Mouse (Mus musculus): Measurements from ENCODE around the gene Gm11595. TPM values are rescaled to one million over a fixed set of nuclear protein-coding genes. Genes with fewer than 3 reads are reported as not detected.

Gene Gm11595
- not detected in 2 replicates for polyA plus RNA-seq (2012; ENCODE audit: low replicate concordance)

DNA sequence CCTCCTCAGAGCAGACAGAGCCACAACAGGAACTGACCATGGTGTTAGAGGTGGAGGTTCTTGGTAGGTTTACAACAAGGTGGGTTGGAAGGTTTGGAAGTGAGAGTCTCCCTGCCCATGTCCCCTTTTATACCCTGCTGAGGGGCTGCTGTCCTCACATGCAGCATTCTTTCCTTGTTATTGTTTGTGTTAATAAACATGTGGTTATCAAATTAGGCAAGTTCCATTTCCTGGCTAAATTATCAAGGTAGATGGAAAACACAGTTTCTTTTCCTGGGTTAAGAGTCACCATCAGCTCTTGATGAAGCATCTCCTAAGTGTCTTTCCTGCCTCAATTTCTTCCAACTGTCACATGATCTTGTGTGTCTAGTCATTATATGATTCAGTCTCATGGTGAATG is at the start of gene Gm11595:
Gene Gm11595 (minus strand): TSS at position 101 of the 400 bp plus-strand sequence.

DNA sequence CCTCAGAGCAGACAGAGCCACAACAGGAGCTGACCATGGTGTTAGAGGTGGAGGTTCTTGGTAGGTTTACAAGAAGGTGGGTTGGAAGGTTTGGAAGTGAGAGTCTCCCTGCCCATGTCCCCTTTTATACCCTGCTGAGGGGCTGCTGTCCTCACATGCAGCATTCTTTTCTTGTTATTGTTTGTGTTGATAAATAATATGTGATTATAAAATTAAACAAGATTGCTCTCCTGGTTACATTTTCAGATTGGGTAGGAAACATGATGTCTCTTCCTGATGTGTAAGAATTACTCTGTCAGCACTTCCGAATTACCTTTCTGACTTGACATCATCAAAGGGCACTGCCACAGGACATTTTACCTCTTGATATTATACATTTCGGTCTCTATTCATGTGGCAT is 42.9 kb upstream of the Gm11595 start, which contains the start of gene Gm11564:
Gene Gm11564 (minus strand): TSS at position 101 of the 400 bp plus-strand sequence.

DNA sequence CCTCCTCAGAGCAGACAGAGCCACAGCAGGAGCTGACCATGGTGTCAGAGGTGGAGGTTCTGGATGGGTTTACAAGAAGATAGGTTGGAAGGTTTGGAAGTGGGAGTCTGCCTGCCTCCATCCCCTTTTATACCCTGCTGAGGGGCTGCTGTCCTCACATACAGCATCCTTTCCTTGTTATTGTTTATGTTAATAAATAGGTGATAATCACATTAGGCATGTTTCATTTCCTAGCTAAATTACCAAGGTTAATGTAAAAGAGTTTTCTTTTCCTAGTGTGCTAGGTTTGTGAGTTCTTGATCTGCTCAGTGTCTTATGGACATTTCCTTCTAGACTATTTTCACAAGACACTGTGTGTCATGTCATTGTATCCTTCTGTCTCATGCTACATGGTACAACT is 37.1 kb upstream of the Gm11595 start, which contains the start of gene Krtap4-13:
Gene Krtap4-13 (minus strand): TSS at position 101 of the 400 bp plus-strand sequence.

DNA sequence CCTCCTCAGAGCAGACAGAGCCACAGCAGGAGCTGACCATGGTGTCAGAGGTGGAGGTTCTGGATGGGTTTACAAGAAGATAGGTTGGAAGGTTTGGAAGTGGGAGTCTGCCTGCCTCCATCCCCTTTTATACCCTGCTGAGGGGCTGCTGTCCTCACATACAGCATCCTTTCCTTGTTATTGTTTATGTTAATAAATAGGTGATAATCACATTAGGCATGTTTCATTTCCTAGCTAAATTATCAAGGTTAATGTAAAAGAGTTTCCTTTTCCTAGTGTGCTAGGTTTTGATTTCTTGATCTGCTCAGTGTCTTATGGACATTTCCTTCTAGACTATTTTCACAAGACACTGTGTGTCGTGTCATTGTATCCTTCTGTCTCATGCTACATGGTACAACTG is 31.6 kb upstream of the Gm11595 start, which contains the start of gene Gm11554:
Gene Gm11554 (minus strand): TSS at position 101 of the 400 bp plus-strand sequence.

DNA sequence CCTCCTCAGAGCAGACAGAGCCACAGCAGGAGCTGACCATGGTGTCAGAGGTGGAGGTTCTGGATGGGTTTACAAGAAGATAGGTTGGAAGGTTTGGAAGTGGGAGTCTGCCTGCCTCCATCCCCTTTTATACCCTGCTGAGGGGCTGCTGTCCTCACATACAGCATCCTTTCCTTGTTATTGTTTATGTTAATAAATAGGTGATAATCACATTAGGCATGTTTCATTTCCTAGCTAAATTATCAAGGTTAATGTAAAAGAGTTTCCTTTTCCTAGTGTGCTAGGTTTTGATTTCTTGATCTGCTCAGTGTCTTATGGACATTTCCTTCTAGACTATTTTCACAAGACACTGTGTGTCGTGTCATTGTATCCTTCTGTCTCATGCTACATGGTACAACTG is 26.1 kb upstream of the Gm11595 start, which contains the start of gene Gm11569:
Gene Gm11569 (minus strand): TSS at position 101 of the 400 bp plus-strand sequence.

DNA sequence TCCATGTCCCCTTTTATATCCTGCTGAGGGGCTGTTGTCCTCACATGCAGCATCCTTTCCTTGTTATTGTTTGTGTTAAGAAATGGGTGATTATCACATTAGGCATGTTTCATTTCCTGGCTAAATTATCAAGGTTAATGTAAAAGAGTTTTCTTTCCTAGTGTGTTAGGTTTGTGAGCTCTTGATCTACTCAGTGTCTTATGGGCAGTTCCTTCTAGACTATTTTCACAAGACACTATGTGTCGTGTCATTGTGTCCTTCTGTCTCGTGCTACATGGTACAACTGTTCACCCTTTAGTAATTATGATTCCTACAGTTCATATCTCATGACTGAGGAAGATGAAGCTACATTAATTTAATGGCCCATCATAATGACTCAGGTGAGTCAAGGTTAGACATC is 20.7 kb upstream of the Gm11595 start, which contains the start of gene Gm11596:
Gene Gm11596 (minus strand): TSS at position 101 of the 400 bp plus-strand sequence.

DNA sequence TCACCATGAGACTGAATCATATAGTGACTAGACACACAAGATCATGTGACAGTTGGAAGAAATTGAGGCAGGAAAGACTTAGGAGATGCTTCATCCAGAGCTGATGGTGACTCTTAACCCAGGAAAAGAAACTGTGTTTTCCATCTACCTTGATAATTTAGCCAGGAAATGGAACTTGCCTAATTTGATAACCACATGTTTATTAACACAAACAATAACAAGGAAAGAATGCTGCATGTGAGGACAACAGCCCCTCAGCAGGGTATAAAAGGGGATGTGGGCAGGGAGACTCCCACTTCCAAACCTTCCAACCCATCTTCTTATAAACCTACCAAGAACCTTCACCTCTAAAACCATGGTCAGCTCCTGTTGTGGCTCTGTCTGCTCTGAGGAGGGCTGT is 12.2 kb upstream of the Gm11595 start, which contains the start of gene Krtap4-9:
Gene Krtap4-9 (plus strand): TSS at position 301 of the 400 bp plus-strand sequence.

DNA sequence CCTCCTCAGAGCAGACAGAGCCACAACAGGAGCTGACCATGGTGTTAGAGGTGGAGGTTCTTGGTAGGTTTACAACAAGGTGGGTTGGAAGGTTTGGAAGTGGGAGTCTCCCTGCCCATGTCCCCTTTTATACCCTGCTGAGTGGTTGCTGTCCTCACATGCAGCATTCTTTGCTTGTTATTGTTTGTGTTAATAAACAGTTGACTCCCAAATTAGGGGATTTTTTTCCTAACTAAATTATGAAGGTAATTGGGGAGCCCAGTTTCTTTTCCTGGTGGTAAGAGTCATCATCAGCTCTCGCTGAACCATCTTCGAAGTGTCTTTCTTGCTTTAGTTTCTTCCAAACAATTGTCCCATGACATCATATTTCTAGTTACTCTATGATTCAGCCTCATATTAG is 7.9 kb upstream of the Gm11595 start, which contains the start of gene Krtap4-8:
Gene Krtap4-8 (minus strand): TSS at position 101 of the 400 bp plus-strand sequence.

DNA sequence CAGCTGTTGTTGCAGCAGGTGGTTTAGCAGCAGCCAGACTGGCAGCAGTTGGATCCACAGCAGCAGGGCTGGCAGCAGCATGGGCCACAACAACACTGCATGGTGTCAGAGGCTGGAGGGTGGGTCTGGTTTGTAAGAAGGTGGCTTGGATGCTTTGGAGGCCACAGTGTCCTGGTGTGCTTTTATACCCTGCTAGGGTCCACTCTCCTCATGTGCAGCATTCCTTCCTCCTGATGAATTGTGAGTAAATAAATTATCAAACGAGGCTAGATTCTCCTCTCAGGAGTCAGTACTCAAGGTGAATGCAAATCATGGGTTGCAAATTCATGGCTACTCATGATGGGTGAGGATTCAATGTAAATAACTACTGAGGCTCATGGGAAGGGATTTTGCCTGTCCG is 38.5 kb downstream of the Gm11595 start, which contains the start of gene Gm14180:
Gene Gm14180 (minus strand): TSS at position 101 of the 400 bp plus-strand sequence.

Other genes starting within 250 kb of the Gm11595 start
- gene Krt40, start 229.8 kb downstream of the Gm11595 start, polyA plus RNA-seq (2012; ENCODE audit: low replicate concordance), result not detected in 2 replicates
- gene Krtap3-3, start 222.0 kb downstream of the Gm11595 start, polyA plus RNA-seq (2012; ENCODE audit: low replicate concordance), result not detected in 2 replicates
- not detected in 2 replicates for gene Krtap3-2, start 216.1 kb downstream of the Gm11595 start, polyA plus RNA-seq (2012; ENCODE audit: low replicate concordance)
- not detected in 2 replicates for gene Gm11939, start 213.4 kb downstream of the Gm11595 start, polyA plus RNA-seq (2012; ENCODE audit: low replicate concordance)
- gene Krtap3-1, start 206.3 kb downstream of the Gm11595 start, polyA plus RNA-seq (2012; ENCODE audit: low replicate concordance), result not detected in 2 replicates
- not detected in 2 replicates for gene Krtap1-5, start 191.9 kb downstream of the Gm11595 start, polyA plus RNA-seq (2012; ENCODE audit: low replicate concordance)
- not detected in 2 replicates for gene Krtap1-4, start 189.3 kb downstream of the Gm11595 start, polyA plus RNA-seq (2012; ENCODE audit: low replicate concordance)
- gene Krtap1-3, start 181.6 kb downstream of the Gm11595 start, polyA plus RNA-seq (2012; ENCODE audit: low replicate concordance), result not detected in 2 replicates
- not detected in 2 replicates for gene Krtap9-3, start 174.8 kb downstream of the Gm11595 start, polyA plus RNA-seq (2012; ENCODE audit: low replicate concordance)
- gene Gm11938, start 169.6 kb downstream of the Gm11595 start, polyA plus RNA-seq (2012; ENCODE audit: low replicate concordance), result not detected in 2 replicates
- gene Gm11937, start 162.7 kb downstream of the Gm11595 start, polyA plus RNA-seq (2012; ENCODE audit: low replicate concordance), result not detected in 2 replicates
- gene Krtap2-4, start 158.1 kb downstream of the Gm11595 start, polyA plus RNA-seq (2012; ENCODE audit: low replicate concordance), result not detected in 2 replicates
- gene Gm11562, start 152.5 kb downstream of the Gm11595 start, polyA plus RNA-seq (2012; ENCODE audit: low replicate concordance), result not detected in 2 replicates
- not detected in 2 replicates for gene Krtap4-1, start 144.7 kb downstream of the Gm11595 start, polyA plus RNA-seq (2012; ENCODE audit: low replicate concordance)
- gene Krtap4-2, start 137.8 kb downstream of the Gm11595 start, polyA plus RNA-seq (2012; ENCODE audit: low replicate concordance), result not detected in 2 replicates
- gene Krtap4-7, start 128.8 kb downstream of the Gm11595 start, polyA plus RNA-seq (2012; ENCODE audit: low replicate concordance), result not detected in 2 replicates
- not detected in 2 replicates for gene Gm11555, start 122.7 kb downstream of the Gm11595 start, polyA plus RNA-seq (2012; ENCODE audit: low replicate concordance)
- not detected in 2 replicates for gene Gm11563, start 114.0 kb downstream of the Gm11595 start, polyA plus RNA-seq (2012; ENCODE audit: low replicate concordance)
- not detected in 2 replicates for gene Krtap4-6, start 107.0 kb downstream of the Gm11595 start, polyA plus RNA-seq (2012; ENCODE audit: low replicate concordance)
- gene Gm14190, start 82.2 kb downstream of the Gm11595 start, polyA plus RNA-seq (2012; ENCODE audit: low replicate concordance), result not detected in 2 replicates
- gene Gm14180, start 38.6 kb downstream of the Gm11595 start, polyA plus RNA-seq (2012; ENCODE audit: low replicate concordance), result not detected in 2 replicates
- not detected in 2 replicates for gene Krtap4-8, start 7.8 kb upstream of the Gm11595 start, polyA plus RNA-seq (2012; ENCODE audit: low replicate concordance)
- not detected in 2 replicates for gene Krtap4-9, start 12.3 kb upstream of the Gm11595 start, polyA plus RNA-seq (2012; ENCODE audit: low replicate concordance)
- gene Gm11596, start 20.6 kb upstream of the Gm11595 start, polyA plus RNA-seq (2012; ENCODE audit: low replicate concordance), result not detected in 2 replicates
- gene Gm11569, start 26.0 kb upstream of the Gm11595 start, polyA plus RNA-seq (2012; ENCODE audit: low replicate concordance), result 0.86 TPM in 1 of 2 replicates, not detected in the other
- gene Gm11554, start 31.5 kb upstream of the Gm11595 start, polyA plus RNA-seq (2012; ENCODE audit: low replicate concordance), result not detected in 2 replicates
- gene Krtap4-13, start 37.0 kb upstream of the Gm11595 start, polyA plus RNA-seq (2012; ENCODE audit: low replicate concordance), result not detected in 2 replicates
- gene Gm11564, start 42.8 kb upstream of the Gm11595 start, polyA plus RNA-seq (2012; ENCODE audit: low replicate concordance), result not detected in 2 replicates
- not detected in 2 replicates for gene 2300003K06Rik, start 65.2 kb upstream of the Gm11595 start, polyA plus RNA-seq (2012; ENCODE audit: low replicate concordance)
- gene Krtap4-16, start 78.7 kb upstream of the Gm11595 start, polyA plus RNA-seq (2012; ENCODE audit: low replicate concordance), result not detected in 2 replicates
- gene Gm11568, start 85.0 kb upstream of the Gm11595 start, polyA plus RNA-seq (2012; ENCODE audit: low replicate concordance), result not detected in 2 replicates
- not detected in 2 replicates for gene Gm11559, start 91.6 kb upstream of the Gm11595 start, polyA plus RNA-seq (2012; ENCODE audit: low replicate concordance)
- not detected in 2 replicates for gene Krtap9-1, start 100.5 kb upstream of the Gm11595 start, polyA plus RNA-seq (2012; ENCODE audit: low replicate concordance)
- gene Gm11567, start 106.3 kb upstream of the Gm11595 start, polyA plus RNA-seq (2012; ENCODE audit: low replicate concordance), result not detected in 2 replicates
- gene Krtap31-1, start 135.0 kb upstream of the Gm11595 start, polyA plus RNA-seq (2012; ENCODE audit: low replicate concordance), result not detected in 2 replicates
- gene Gm11565, start 141.8 kb upstream of the Gm11595 start, polyA plus RNA-seq (2012; ENCODE audit: low replicate concordance), result not detected in 2 replicates
- not detected in 2 replicates for gene Krtap31-2, start 163.4 kb upstream of the Gm11595 start, polyA plus RNA-seq (2012; ENCODE audit: low replicate concordance)
- gene Krtap9-5, start 175.6 kb upstream of the Gm11595 start, polyA plus RNA-seq (2012; ENCODE audit: low replicate concordance), result not detected in 2 replicates
- gene Krtap29-1, start 206.1 kb upstream of the Gm11595 start, polyA plus RNA-seq (2012; ENCODE audit: low replicate concordance), result not detected in 2 replicates
- not detected in 2 replicates for gene Krtap16-1, start 213.7 kb upstream of the Gm11595 start, polyA plus RNA-seq (2012; ENCODE audit: low replicate concordance)
- not detected in 2 replicates for gene Krtap17-1, start 221.1 kb upstream of the Gm11595 start, polyA plus RNA-seq (2012; ENCODE audit: low replicate concordance)
- not detected in 2 replicates for gene Krt33a, start 243.3 kb upstream of the Gm11595 start, polyA plus RNA-seq (2012; ENCODE audit: low replicate concordance)

Data from leukemia stem cell, adult 10-12 weeks (primary cell).